Mouse (Mus musculus): ENCODE results near the gene Syngap1. TPM values are rescaled to one million over a fixed set of nuclear protein-coding genes. Genes with fewer than 3 reads are reported as not detected.
"Not testable (repeated sequence)": the region's sequence is repeated elsewhere in the genome, so short reads cannot be mapped to it uniquely, and the experiment has no call there.

Syngap1 gene
- polyA plus RNA-seq, 1 experiment = 3.0 TPM

DNA sequence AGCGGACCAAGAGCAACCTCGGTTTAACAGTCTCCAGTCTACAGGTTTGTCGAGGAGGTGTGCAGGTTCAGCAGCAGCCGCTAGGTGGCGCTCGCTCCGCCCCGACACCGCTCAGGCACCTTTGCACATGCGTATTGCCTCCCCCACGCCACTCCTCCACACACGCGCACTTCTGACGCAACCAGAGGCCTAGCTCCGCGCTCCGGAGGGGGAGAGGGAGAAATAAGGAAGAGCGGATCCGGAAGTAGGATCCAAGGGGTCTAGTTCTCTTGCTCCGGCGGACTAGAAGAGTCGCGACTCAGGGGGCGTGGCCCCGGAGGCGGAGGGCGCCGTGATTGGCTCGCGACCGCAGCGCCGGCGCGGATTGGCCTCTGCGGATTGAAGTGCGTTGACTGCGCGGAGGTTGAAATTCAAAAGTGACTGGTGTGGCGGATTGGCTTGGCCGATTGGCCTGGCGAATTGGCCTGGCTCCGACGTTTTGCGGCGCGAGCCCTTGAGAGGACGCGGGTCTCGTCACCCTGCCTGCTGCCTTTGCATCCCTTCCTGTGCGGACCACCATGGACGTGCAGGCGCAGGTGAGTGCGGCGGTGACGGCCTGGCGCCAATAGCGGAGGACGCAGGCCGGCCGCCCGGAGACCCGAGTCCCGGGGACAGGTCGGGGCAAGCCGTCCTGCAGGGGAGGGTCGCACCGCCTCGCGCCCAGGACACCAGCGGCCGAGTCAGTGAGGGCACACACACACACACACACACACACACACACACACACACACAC lies 24.2 kb upstream of the Syngap1 start, which contains the start of gene Kifc5b:
Kifc5b (plus strand) TSS at position 381 of the 772 bp plus-strand sequence.
- peaks cover 28% of the 10 kb centered on the region for H3K4me1 ChIP-seq
- no peaks in the 10 kb centered on the region for H3K27me3 ChIP-seq (replicated peaks)
- H3K9me3 ChIP-seq = no peaks in the 10 kb centered on the region; the same call in 1 of the 2 replicates
- TF ChIP-seq GATA1 (IDR thresholded peaks at IDR 0.05; ENCODE audit: borderline replicate concordance, low read length) = no peak
- TF ChIP-seq FLI1 (IDR thresholded peaks at IDR 0.05; ENCODE audit: low read length) = no peak
- peaks cover 16% of the 10 kb centered on the region for H3K36me3 ChIP-seq (replicated peaks; ENCODE audit: low read length)
- peak within 1 kb of the TSS; percentile 94 for H3K4me3 ChIP-seq (replicated peaks)

DNA sequence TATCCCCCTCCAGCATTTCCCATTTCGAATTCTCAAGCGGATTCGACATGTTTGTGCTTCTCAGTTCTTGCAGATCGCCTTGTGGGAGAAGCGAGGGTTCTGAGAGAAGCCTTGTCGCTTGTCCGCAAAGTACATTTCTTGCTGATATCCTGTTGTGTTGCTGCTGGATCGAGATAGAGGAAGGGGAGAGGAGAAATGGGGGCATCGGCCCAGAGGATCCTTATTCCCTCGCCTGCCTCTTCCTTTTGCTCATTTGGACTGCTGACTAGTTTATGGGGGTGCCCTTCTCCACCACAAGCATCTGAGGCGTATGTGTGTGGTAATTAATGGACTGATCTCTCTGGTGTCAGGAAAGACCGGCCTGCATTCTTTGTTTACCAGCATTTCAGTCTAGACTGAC lies 23.5 kb upstream of the Syngap1 start:
- H3K4me1 ChIP-seq = peaks cover 28% of the 10 kb centered on the region
- H3K4me3 ChIP-seq (replicated peaks) = peak overlapping the region; percentile 94
- H3K27me3 ChIP-seq (replicated peaks); H3K9me3 ChIP-seq: not testable (repeated sequence)
- H3K36me3 ChIP-seq (replicated peaks; ENCODE audit: low read length) = peaks cover 16% of the 10 kb centered on the region

DNA sequence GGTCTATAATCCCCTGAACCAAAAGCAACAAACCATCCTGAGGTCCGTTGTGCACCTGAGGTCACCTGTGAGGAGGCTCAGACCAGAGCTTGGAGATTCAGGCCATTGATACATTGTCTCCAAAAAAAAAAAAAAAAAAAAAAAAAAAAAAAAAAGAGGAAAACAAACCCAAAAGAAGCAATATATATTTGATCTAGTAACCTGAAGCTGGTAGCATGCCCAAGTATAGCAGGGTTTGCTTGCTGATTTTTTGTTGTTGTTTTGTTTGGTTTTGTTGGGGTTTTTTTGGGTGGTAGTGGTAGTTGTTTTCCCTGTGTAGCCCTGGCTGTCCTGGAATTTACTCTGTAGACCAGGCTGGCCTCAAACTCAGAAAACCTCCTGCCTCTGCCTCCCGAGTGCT lies 22.7 kb upstream of the Syngap1 start:
- peak overlapping the region; percentile 85 for H3K4me3 ChIP-seq (replicated peaks)

DNA sequence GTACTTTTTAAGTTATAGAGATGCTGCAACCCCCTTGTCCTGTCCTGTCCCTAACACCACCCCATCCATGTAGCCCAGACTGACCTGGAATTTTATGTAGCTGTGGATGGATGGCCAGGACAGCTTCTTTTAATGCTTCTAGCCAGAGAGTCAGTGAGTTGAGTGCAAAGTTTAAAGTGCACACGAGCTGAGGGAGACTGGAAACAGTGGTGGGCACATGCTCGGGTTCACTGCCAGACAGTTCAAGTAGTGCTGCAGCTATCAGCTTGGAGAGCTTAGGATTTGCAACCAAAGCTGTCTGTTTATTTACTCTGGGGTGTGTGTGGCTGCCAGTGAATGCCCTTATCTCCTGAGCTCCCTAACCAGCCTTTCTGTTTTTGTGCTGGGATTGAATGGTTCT lies 21.5 kb upstream of the Syngap1 start:
- not testable (repeated sequence) for H3K9me3 ChIP-seq; H3K4me3 ChIP-seq (replicated peaks)
- H3K36me3 ChIP-seq (replicated peaks; ENCODE audit: low read length) = peaks cover 25% of the 10 kb centered on the region

More for the DNA sequence above, 22.7 kb upstream of the Syngap1 start:
- peaks cover 19% of the 10 kb centered on the region for H3K36me3 ChIP-seq (replicated peaks; ENCODE audit: low read length)
- H3K9me3 ChIP-seq = no peaks in the 10 kb centered on the region; the same call in 1 of the 2 replicates
- H3K27me3 ChIP-seq (replicated peaks) = no peaks in the 10 kb centered on the region
- peaks cover 28% of the 10 kb centered on the region for H3K4me1 ChIP-seq
- TF ChIP-seq GATA1 (IDR thresholded peaks at IDR 0.05; ENCODE audit: borderline replicate concordance, low read length) (no peak), FLI1 (IDR thresholded peaks at IDR 0.05; ENCODE audit: low read length) (no peak; the same call in 1 of the 2 replicates)

DNA sequence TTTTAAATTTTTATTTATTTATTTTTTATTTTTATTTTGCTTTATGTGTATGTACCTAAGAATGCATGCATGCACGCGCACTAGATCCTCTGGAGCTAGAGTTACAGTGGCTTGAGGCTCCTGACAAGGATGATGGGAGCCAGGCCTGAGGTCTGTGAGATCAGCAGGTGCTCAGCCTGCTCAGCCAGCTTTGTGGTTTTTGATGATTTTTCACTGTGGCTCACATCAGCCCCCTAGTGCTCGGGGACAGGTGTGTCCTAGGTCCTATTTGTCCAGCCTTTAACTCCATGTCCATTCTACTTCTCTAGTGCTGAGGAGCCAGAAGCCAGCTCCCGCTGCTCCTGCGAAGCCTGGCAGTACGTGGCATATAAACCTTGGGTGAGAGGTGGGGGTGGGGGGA lies 18.7 kb upstream of the Syngap1 start:
- H3K27me3 ChIP-seq (replicated peaks); H3K9me3 ChIP-seq; H3K4me3 ChIP-seq (replicated peaks): not testable (repeated sequence)
- H3K36me3 ChIP-seq (replicated peaks; ENCODE audit: low read length) = peaks cover 52% of the 10 kb centered on the region
- peaks cover 28% of the 10 kb centered on the region for H3K4me1 ChIP-seq

More for the DNA sequence above, 21.5 kb upstream of the Syngap1 start:
- peaks cover 28% of the 10 kb centered on the region for H3K4me1 ChIP-seq
- not testable (repeated sequence) for H3K27me3 ChIP-seq (replicated peaks)

DNA sequence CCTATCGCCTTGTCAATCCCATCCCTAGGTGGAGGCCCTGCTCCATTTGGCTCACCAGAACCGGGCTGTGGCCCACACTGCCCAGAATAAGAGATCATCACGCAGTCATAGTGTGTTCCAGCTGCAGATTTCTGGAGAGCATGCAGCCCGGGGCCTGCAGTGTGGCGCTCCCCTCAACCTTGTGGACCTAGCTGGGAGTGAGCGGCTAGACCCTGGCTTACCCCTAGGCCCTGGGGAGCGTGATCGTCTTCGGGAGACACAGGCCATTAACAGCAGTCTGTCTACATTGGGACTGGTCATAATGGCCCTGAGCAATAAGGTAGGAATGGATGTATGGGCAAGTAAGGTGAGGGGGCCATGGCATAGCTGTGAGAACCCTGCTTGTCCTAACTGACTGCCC lies 15.6 kb upstream of the Syngap1 start:
- H3K27me3 ChIP-seq (replicated peaks); H3K4me1 ChIP-seq; H3K4me3 ChIP-seq (replicated peaks); H3K9me3 ChIP-seq: not testable (repeated sequence)
- peaks cover 70% of the 10 kb centered on the region for H3K36me3 ChIP-seq (replicated peaks; ENCODE audit: low read length)

DNA sequence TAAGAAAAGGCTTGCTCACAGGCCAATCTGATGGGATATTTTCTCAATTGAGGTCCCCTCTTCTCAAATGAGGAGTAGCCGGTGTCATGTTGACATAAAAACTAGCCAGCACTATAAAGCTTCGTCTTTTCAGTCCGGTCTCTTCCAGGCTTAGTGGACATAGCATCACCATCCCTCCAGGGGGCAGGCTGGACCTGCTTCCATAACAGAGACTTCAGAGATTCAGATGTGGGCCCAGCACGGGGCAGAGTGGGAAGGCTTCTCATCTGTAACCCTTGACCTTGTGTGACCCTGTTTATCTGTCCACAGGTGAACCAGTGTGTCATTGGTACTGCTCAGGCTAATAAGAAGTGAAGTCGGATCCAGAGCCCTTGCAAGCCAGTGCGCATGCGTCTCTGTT lies 9.3 kb upstream of the Syngap1 start:
- not testable (repeated sequence) for H3K27me3 ChIP-seq (replicated peaks)
- Histone ChIP-seq H3K36me3 (replicated peaks; ENCODE audit: low read length) (peaks cover 65% of the 10 kb centered on the region), H3K4me1 (peaks cover 41% of the 10 kb centered on the region)

DNA sequence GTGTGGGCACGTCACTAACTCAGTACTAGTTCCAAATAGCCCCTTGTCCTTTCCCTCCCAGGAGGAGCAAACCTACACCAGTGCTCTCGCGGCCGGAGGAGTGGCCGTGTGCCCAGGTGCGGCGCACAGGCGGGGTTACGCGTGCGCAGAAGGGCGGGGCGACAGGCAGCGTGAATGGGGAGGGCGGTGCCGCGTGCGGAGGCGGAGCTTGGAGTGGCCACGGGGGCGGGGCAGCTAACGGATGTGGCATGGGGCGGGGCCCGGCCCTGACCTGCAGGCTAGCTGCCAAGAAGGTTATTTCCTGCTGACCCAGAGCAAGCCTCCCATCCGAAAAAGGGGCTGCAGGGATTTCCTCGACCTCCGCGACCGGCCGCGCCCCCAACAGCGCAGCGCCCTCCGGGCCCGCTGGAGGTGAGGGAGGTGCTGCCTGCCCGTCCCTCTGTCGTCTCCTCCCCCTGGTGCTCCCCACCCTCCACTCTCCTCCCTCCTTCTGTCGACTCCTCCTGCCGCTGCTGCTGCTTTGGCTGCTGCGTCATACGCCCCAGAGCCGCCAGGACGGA lies 8.1 kb upstream of the Syngap1 start, which contains the start of gene Phf1:
Phf1 (plus strand) TSS at position 214 of the 560 bp plus-strand sequence.
- Histone ChIP-seq H3K27me3 (replicated peaks) (no peaks in the 10 kb centered on the region), H3K9me3 (no peaks in the 10 kb centered on the region), H3K4me3 (replicated peaks) (peak within 1 kb of the TSS; percentile 98), H3K4me1 (peaks cover 52% of the 10 kb centered on the region), H3K36me3 (replicated peaks; ENCODE audit: low read length) (peaks cover 67% of the 10 kb centered on the region)
- TF ChIP-seq GATA1 (IDR thresholded peaks at IDR 0.05; ENCODE audit: borderline replicate concordance, low read length) (no peak), FLI1 (IDR thresholded peaks at IDR 0.05; ENCODE audit: low read length) (no peak)

More for the DNA sequence above, 9.3 kb upstream of the Syngap1 start:
- H3K9me3 ChIP-seq; H3K4me3 ChIP-seq (replicated peaks): not testable (repeated sequence)

DNA sequence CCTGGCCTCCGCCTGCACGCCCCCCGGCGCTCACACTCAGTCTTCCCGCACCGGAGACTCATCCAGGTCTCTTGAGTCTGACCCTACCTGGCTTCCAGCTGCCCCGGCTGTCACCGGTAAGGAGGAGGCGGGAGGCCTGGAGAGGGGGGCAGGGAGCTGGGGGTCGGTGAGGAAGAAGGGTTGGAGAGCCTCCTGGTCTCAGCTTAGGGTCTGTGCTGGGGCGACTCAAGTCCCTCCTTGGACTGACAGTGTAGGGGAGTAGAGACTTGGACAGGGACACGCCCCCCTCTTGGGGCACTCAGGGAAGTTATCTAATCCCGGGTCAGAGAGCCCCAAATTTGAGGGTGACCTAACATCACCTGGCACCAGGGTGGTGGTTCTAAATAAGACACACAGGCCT lies 7.6 kb upstream of the Syngap1 start:
- H3K27me3 ChIP-seq (replicated peaks) = no peaks in the 10 kb centered on the region
- H3K36me3 ChIP-seq (replicated peaks; ENCODE audit: low read length) = peaks cover 65% of the 10 kb centered on the region
- H3K4me1 ChIP-seq = peaks cover 57% of the 10 kb centered on the region
- peak overlapping the region; percentile 98 for H3K4me3 ChIP-seq (replicated peaks)
- no peaks in the 10 kb centered on the region for H3K9me3 ChIP-seq
- TF ChIP-seq GATA1 (IDR thresholded peaks at IDR 0.05; ENCODE audit: borderline replicate concordance, low read length) (no peak), FLI1 (IDR thresholded peaks at IDR 0.05; ENCODE audit: low read length) (no peak)

DNA sequence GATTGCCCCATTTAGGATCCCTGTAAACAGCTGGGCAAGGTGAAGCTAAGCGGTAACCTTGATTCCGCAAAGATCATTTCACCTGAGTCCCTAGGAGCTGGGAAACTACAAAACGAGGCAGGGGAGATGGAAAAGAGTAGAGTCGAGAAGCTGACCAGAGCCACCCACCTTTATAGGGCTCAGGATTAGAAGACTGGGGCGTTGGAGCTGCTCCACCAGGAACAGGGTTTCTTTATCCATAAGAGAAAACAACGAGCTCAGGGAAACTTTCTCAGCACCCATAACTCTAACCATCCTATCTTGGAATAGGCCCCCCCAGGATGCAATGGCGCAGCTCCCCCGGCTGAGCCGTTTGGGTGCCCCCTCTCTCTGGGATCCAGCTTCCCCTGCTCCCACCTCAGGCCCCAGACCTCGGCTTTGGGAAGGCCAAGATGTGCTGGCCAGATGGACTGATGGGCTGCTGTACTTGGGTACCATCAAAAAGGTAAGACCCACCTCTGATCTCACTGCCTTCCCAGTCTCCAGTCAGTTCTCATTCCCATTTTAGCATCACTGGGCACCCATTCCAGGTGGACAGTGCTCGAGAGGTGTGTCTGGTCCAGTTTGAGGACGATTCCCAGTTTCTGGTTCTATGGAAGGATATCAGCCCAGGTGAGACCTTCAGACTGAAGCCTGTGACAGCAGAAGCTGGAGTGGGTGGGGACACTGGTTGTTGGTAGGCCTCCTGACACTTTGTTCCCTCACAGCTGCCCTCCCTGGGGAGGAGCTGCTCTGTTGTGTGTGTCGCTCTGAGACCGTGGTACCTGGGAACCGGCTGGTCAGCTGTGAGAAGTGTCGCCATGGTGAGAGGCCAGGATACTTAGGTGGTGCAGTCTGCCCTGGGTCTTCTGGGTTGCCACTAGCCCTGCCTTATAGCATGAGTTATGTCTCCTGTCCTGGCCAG lies 6.9 kb upstream of the Syngap1 start:
- Histone ChIP-seq H3K4me3 (replicated peaks) (peak overlapping the region; percentile 98), H3K4me1 (peaks cover 61% of the 10 kb centered on the region), H3K27me3 (replicated peaks) (no peaks in the 10 kb centered on the region), H3K9me3 (no peaks in the 10 kb centered on the region), H3K36me3 (replicated peaks; ENCODE audit: low read length) (peaks cover 58% of the 10 kb centered on the region)
- TF ChIP-seq FLI1 (IDR thresholded peaks at IDR 0.05; ENCODE audit: low read length) = no peak
- TF ChIP-seq GATA1 (IDR thresholded peaks at IDR 0.05; ENCODE audit: borderline replicate concordance, low read length) = no peak

All from megakaryocyte, embryonic 14.5 days (primary cell).